Mouse (Mus musculus) heart, adult 2 months (tissue): ENCODE measurements around the gene Sept10. TPM values are rescaled to one million over a fixed set of nuclear protein-coding genes. Genes with fewer than 3 reads are reported as not detected.

Experiments
- DNase-seq, 2 experiments: peaks; one replicate each; pipeline ENCODE4 v3.0.0; 2021
- H3K27ac ChIP-seq: fragments of 200-600 bp; 2 replicates; pipeline ENCODE4 v1.8.1; 2022
- H3K27me3 ChIP-seq: fragments of 200-500 bp; 2 replicates; pipeline ENCODE4 v1.6.1; 2012; ENCODE audit warnings: mild to moderate bottlenecking, low read length, inconsistent platforms, mixed read lengths; ENCODE audit not compliant: control insufficient read depth, insufficient read depth
- H3K36me3 ChIP-seq: fragments of 200-500 bp; 2 replicates; pipeline ENCODE4 v1.6.1; 2012; ENCODE audit warnings: low read length, inconsistent platforms; ENCODE audit not compliant: control insufficient read depth, insufficient read depth
- H3K4me1 ChIP-seq: fragments of 200-500 bp; 2 replicates; pipeline ENCODE4 v1.6.1; 2011; ENCODE audit warnings: low read length; ENCODE audit not compliant: control insufficient read depth, insufficient read depth
- H3K4me3 ChIP-seq: fragments of 200-600 bp; 2 replicates; pipeline ENCODE4 v1.8.1; 2022
- H3K79me2 ChIP-seq: fragments of 200-500 bp; replicated peaks from 2 replicates; pipeline ENCODE4 v1.6.1; 2012; ENCODE audit warnings: mild to moderate bottlenecking, inconsistent platforms, low read length, moderate library complexity, mixed read lengths; ENCODE audit not compliant: control insufficient read depth, insufficient read depth
- H3K9ac ChIP-seq: fragments of 200-500 bp; 2 replicates; pipeline ENCODE4 v1.6.1; 2012; ENCODE audit warnings: low read depth, mild to moderate bottlenecking, control low read depth, inconsistent platforms, low read length, mixed read lengths
- CTCF ChIP-seq: fragments of 200-600 bp; IDR thresholded peaks from 2 replicates; pipeline ENCODE4 v1.8.1; 2022; ENCODE audit warnings: antibody characterized with exemption, mild to moderate bottlenecking, moderate library complexity
- EP300 ChIP-seq: fragments of 200-500 bp; IDR thresholded peaks from 2 replicates; pipeline ENCODE4 v1.6.1; 2011; ENCODE audit warnings: low read depth, low read length, control low read depth; ENCODE audit not compliant: insufficient read depth
- POLR2A ChIP-seq: fragments of 200-500 bp; IDR thresholded peaks from 2 replicates; pipeline ENCODE4 v1.6.1; 2011; ENCODE audit warnings: mild to moderate bottlenecking, low read depth, low read length, control low read depth; ENCODE audit not compliant: insufficient read depth
- WGBS: fragments of 180-500 bp; shearing (Covaris S2); methylation state at CpG from one replicate; pipeline ENCODE4 v1.1.7; 2018; 5-methylcytosine and 5-hydroxymethylcytosine counted together
- intact Hi-C: fragments of 180-260 bp; cut with DNase I; formaldehyde crosslinking; loops from one replicate; pipeline ENCODE4 v1.15.1; 2025
- polyA plus RNA-seq: library from polyadenylated mRNA; depleted of rRNA; stranded (reverse); fragments of >200 nt; gene quantifications from 2 replicates; pipeline ENCODE4 v1.2.3, GENCODE M21; 2012
- total RNA-seq, 2 experiments: library from RNA; stranded (reverse); gene quantifications; 2 replicates each; pipeline ENCODE4 v1.2.3; 2021

Sept10 gene
- total and polyA plus RNA-seq, 3 experiments, result 8.4 to 17.3 (median 15.2) TPM

- no peak overlapping the region for H3K4me3 ChIP-seq
- 89% methylated on average over 2 of the region's 2 CpGs for WGBS
- no peak overlapping the region for H3K27ac ChIP-seq
- TF ChIP-seq CTCF, result no peak
- TF ChIP-seq EP300, result no peak
- TF ChIP-seq POLR2A, result no peak
- intact Hi-C loops, result no loop called here
- no peaks in the 10 kb centered on the region for H3K27me3 ChIP-seq
- H3K4me1 ChIP-seq, result no peaks in the 10 kb centered on the region
- no peak for DNase-seq
- H3K79me2 ChIP-seq, result no peaks in the 10 kb centered on the region
- H3K36me3 ChIP-seq, result no peaks in the 10 kb centered on the region
- no peak overlapping the region for H3K9ac ChIP-seq
These were observed 34.9 kb upstream of the Sept10 start for GRCm38 (mm10) chr10:59256533-59256932.

- DNase-seq, result no peak
- H3K36me3 ChIP-seq, result no peaks in the 10 kb centered on the region
- H3K4me3 ChIP-seq, result no peak overlapping the region
- intact Hi-C loops, result no loop called here
- H3K4me1 ChIP-seq, result no peaks in the 10 kb centered on the region
- no peaks in the 10 kb centered on the region for H3K27me3 ChIP-seq
- H3K27ac ChIP-seq, result no peak overlapping the region
- TF ChIP-seq POLR2A (no peak), EP300 (no peak), CTCF (no peak)
- H3K9ac ChIP-seq, result no peak overlapping the region
- WGBS, result 83% methylated on average over 8 of the region's 8 CpGs
- no peaks in the 10 kb centered on the region for H3K79me2 ChIP-seq
These were observed 32.0 kb upstream of the Sept10 start for GRCm38 (mm10) chr10:59253541-59254079.

GRCm38 (mm10) chr10:59252396-59252795 lies 30.7 kb upstream of the Sept10 start:
- Histone ChIP-seq H3K27ac (no peak overlapping the region), H3K4me3 (no peak overlapping the region), H3K27me3 (no peaks in the 10 kb centered on the region), H3K79me2 (no peaks in the 10 kb centered on the region), H3K36me3 (no peaks in the 10 kb centered on the region), H3K9ac (no peak overlapping the region), H3K4me1 (no peaks in the 10 kb centered on the region)
- no peak for DNase-seq
- TF ChIP-seq POLR2A (no peak), CTCF (no peak), EP300 (no peak)
- 54% methylated on average over 8 of the region's 8 CpGs for WGBS
- intact Hi-C loops, result no loop called here

- WGBS, result 44% methylated on average over 2 of the region's 2 CpGs
- TF ChIP-seq CTCF (no peak), POLR2A (no peak), EP300 (no peak)
These were observed 30.3 kb upstream of the Sept10 start for GRCm38 (mm10) chr10:59251980-59252379.

GRCm38 (mm10) chr10:59250679-59251078 lies 29.0 kb upstream of the Sept10 start:
- no peak for TF ChIP-seq EP300
- TF ChIP-seq CTCF, result no peak

More at GRCm38 (mm10) chr10:59251980-59252379, 30.3 kb upstream of the Sept10 start:
- Histone ChIP-seq H3K27ac (no peak overlapping the region), H3K4me3 (no peak overlapping the region), H3K9ac (no peak overlapping the region), H3K36me3 (no peaks in the 10 kb centered on the region), H3K4me1 (no peaks in the 10 kb centered on the region), H3K79me2 (no peaks in the 10 kb centered on the region), H3K27me3 (no peaks in the 10 kb centered on the region)
- no peak for DNase-seq
- intact Hi-C loops, result no loop called here

GRCm38 (mm10) chr10:59249531-59249930 lies 27.9 kb upstream of the Sept10 start:
- H3K9ac ChIP-seq, result no peak overlapping the region
- WGBS, result 70% methylated on average over 3 of the region's 3 CpGs
- no peaks in the 10 kb centered on the region for H3K4me1 ChIP-seq
- H3K27ac ChIP-seq, result no peak overlapping the region
- H3K36me3 ChIP-seq, result no peaks in the 10 kb centered on the region
- H3K27me3 ChIP-seq, result no peaks in the 10 kb centered on the region
- no peak for DNase-seq
- intact Hi-C loops, result no loop called here
- TF ChIP-seq POLR2A (no peak), EP300 (no peak), CTCF (no peak)
- no peaks in the 10 kb centered on the region for H3K79me2 ChIP-seq
- H3K4me3 ChIP-seq, result no peak overlapping the region

More at GRCm38 (mm10) chr10:59250679-59251078, 29.0 kb upstream of the Sept10 start:
- Histone ChIP-seq H3K27ac (no peak overlapping the region), H3K9ac (no peak overlapping the region), H3K79me2 (no peaks in the 10 kb centered on the region), H3K4me1 (no peaks in the 10 kb centered on the region), H3K27me3 (no peaks in the 10 kb centered on the region), H3K4me3 (no peak overlapping the region), H3K36me3 (no peaks in the 10 kb centered on the region)
- intact Hi-C loops, result no loop called here
- 41% methylated on average over 2 of the region's 2 CpGs for whole genome bisulfite sequencing
- no peak for DNase-seq
